Mouse (Mus musculus) erythroid progenitor cell, adult 5-6 weeks (primary cell): ENCODE measurements around the gene C1ql2. TPM values are rescaled to one million over a fixed set of nuclear protein-coding genes. Genes with fewer than 3 reads are reported as not detected.

ENCODE experiments used
- ATAC-seq: replicated peaks from 2 replicates; pipeline ENCODE4 v1.8.0; 2016; ENCODE audit warnings: moderate number of reproducible peaks, mild to moderate bottlenecking, moderate TSS enrichment, inconsistent platforms; ENCODE audit not compliant: poor library complexity, low FRiP score, severe bottlenecking
- total RNA-seq, 2 experiments: library from RNA; stranded (forward) in 1 of 2; stranded (reverse) in 1 of 2; fragments of 150-400 nt in 1 of 2; fragments of 186-747, 209-891 nt in 1 of 2; gene quantifications; 2 replicates each; pipeline versions ENCODE4 v1.2.3 to v1.2.4; 2015 to 2017; ENCODE audit warnings: low replicate concordance in 2 of 2

The C1ql2 gene
- total RNA-seq, 2 experiments from 2014 or later, result not detected

DNA sequence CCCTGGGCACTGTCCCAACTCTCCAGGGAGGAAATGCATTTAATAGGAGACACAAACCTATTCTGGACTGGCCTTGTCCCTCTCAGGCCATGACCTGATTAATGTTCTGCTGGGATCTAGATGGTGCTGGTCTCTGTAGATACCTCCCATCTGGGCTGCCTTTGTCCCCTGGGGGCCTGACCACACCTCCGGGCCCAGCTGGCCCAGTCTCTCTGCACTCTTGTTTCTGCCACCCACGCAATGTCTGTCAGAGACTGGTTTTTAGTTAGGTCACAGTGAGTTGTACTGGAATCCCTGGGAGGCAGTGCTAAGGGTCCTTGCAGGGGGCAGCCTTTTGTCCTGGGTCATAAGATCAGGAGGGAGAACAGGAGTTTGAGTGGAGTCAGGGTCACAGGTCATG, 34.5 kb downstream of the C1ql2 start:
- no peak for ATAC-seq

DNA sequence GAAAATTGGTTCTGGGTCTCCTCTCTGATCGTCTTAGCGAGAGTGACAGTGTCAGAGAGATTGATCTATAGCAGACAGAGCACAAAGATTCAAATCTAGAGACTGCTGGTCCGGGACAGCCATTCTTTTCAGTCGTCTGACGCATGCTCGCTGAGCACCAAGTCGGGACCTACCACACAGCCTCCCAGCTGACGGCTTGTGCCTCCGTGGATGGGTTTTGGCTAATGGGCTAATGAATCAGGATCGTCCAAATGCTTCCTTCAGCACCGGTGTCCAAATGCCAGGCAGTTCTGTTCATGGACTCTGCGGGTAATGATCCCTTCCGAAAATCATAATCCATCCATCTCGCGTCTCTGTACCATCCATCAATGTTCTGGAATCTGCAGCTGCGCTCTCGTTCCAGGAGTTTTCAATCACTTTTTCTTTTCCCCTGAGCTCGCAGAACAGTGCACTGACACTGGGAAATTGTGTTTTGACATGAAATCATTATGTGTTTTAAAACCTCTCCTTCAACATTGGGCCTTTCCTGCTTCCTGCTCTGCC, 44.7 kb downstream of the C1ql2 start:
- ATAC-seq, result no peak

DNA sequence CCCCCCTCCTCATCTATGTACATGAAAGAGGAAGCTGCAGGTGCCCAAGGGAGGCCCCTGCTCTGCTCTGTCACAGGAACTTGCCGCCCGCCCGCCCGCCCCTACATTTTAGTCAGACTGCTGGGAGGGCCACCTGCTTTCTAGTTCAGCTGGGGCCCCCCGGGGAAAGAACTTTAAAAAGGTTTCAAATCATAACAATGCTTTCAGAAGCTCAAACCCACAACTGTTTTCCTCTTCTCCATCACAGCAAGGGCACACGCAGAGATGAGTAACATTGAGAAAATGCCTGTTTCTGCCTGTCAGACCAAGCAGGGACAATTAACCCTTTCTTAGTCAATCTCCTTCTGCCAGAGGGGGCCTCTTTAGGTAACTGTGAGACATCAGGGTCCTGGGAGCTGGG, 49.4 kb downstream of the C1ql2 start:
- ATAC-seq, result no peak

DNA sequence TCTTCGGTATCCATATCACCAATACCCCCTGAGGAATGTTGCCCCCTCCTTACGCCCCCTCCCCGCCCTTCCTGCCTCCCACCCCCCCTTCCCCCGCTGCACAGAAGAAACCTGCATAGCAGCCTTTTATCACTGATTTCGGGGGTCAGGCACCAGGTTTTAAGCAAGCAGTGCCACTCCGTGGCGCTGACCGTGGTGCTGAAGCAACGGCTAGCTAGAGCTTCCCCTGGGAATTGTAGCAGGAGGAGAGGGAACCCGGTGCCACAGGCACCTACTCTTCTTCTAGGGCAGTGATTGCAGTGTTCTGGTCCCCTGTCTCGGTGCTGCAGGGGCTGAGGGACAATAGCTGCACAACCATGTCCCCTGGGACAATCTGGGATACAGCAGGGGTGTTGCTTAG, 50.0 kb downstream of the C1ql2 start:
- no peak for ATAC-seq

Other genes with a start within 250 kb of the C1ql2 start
- gene Dbi, start 219.5 kb upstream of the C1ql2 start, total RNA-seq (2015; ENCODE audit: low replicate concordance), result 40.7 and 50.5 TPM in 2 replicates
- gene Dbi, start 219.5 kb upstream of the C1ql2 start, total RNA-seq (2017; ENCODE audit: low replicate concordance), result 28.7 and 46.7 TPM in 2 replicates
- gene 3110009E18Rik, start 219.4 kb upstream of the C1ql2 start, total RNA-seq (2015; ENCODE audit: low replicate concordance), result 17.3 TPM in 1 of 2 replicates, not detected in the other
- not detected in 2 replicates for gene 3110009E18Rik, start 219.4 kb upstream of the C1ql2 start, total RNA-seq (2017; ENCODE audit: low replicate concordance)
- 37.3 and 42.2 TPM in 2 replicates for gene Steap3, start 67.9 kb upstream of the C1ql2 start, total RNA-seq (2015; ENCODE audit: low replicate concordance)
- gene Steap3, start 67.9 kb upstream of the C1ql2 start, total RNA-seq (2017; ENCODE audit: low replicate concordance), result 23.2 and 37.0 TPM in 2 replicates
- 1.1 TPM in 1 of 2 replicates, not detected in the other for gene Marco, start 164.4 kb downstream of the C1ql2 start, total RNA-seq (2015; ENCODE audit: low replicate concordance)
- gene Marco, start 164.4 kb downstream of the C1ql2 start, total RNA-seq (2017; ENCODE audit: low replicate concordance), result 1.2 TPM in 1 of 2 replicates, not detected in the other